Mouse (Mus musculus) R1 (cell line): Measurements from ENCODE around the gene Kcnh2.
A peak's percentile ranks its signal among the peaks of the same experiment; 100 is the strongest.

Experiments
- DNase-seq: peaks from one replicate; pipeline ENCODE4 v3.0.0-alpha.2; 2018; ENCODE audit warnings: low read depth, low spot score

Kcnh2 gene

GRCm38 (mm10) chr5:24346313-24346712, 5.1 kb downstream of the Kcnh2 start:
- no peak for DNase-seq

- DNase-seq, result peak; percentile 61
These were observed 6.8 kb downstream of the Kcnh2 start for GRCm38 (mm10) chr5:24344477-24345051.

DNA sequence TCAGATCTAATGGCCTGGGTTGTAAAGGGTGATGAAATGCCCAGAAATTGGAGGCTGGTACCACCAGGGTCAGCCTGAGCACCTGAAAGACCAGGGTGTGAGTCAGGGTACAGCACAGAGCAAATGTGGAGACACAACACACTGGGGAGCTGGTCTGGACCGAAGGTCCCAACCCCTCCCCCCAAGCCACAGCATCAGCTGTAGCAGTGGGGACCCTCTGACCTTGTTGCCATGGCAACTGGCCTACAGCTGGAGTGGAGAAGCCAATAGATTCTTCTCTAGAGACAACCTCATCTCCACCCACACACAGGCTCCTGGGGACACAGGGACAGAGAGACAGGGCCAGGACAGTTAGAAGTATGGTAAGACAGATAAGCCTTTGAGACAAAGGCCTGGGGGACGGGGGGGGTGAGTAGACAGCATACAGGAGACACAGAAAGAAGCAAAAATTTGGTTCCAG, 7.4 kb downstream of the Kcnh2 start:
- peak; percentile 78 for DNase-seq

GRCm38 (mm10) chr5:24343379-24343778, 8.0 kb downstream of the Kcnh2 start:
- no peak for DNase-seq

DNA sequence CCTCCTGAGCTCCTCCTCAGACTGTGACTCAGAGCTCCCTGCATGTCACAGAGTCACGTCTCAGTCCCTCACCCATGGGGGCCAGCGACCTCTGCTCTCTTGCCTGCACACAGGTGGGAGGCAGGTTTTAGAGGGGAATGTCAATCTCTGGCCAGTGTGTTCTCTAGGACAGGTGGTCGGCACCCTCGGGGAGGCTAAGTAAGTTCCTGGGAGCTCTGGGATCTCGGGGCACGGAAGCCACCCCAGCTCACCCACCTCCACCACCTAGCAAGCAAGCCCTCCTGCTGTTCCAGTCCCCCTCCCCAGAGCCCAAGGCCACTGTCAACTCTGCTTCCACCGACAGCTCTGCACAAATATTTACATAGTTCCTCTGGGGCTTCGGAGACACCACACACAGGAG, 8.4 kb downstream of the Kcnh2 start:
- no peak for DNase-seq

GRCm38 (mm10) chr5:24342205-24342963, 9.0 kb downstream of the Kcnh2 start:
- DNase-seq, result no peak

- no peak for DNase-seq
These were observed 13.6 kb downstream of the Kcnh2 start for GRCm38 (mm10) chr5:24337821-24338220.

- DNase-seq, result no peak
These were observed 14.0 kb downstream of the Kcnh2 start for GRCm38 (mm10) chr5:24337366-24337765.

- peak; percentile 59 for DNase-seq
These were observed 15.4 kb downstream of the Kcnh2 start for GRCm38 (mm10) chr5:24335888-24336511.

- no peak for DNase-seq
These were observed 16.7 kb downstream of the Kcnh2 start for GRCm38 (mm10) chr5:24334749-24335148.

- no peak for DNase-seq
These were observed 19.0 kb downstream of the Kcnh2 start for GRCm38 (mm10) chr5:24332401-24332800.

DNA sequence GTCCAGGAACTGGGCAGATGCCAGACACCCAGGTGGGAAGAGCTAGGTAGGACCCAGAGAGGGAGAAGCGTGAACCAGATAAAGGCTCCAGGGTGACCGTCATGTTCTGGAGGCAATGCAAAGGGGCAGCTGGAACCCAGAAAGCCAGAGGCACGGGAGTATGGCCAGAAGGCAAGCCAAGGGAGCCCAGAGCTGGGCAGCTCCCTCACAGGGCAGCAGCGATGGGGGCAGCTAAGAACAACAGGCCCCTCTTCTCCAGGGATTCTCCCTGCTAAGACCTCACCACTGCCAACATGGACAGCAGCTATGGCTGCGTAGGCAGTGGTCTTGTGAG, 21.5 kb downstream of the Kcnh2 start:
- DNase-seq, result no peak

GRCm38 (mm10) chr5:24329212-24329964, 22.0 kb downstream of the Kcnh2 start:
- DNase-seq, result no peak

- DNase-seq, result no peak
These were observed 22.6 kb downstream of the Kcnh2 start for GRCm38 (mm10) chr5:24328813-24329211.

- DNase-seq, result no peak
These were observed 24.5 kb downstream of the Kcnh2 start for GRCm38 (mm10) chr5:24326842-24327417.

GRCm38 (mm10) chr5:24326166-24326841, 25.1 kb downstream of the Kcnh2 start:
- DNase-seq, result no peak

- DNase-seq, result peak; percentile 92
These were observed 26.2 kb downstream of the Kcnh2 start for GRCm38 (mm10) chr5:24325251-24325650.

DNA sequence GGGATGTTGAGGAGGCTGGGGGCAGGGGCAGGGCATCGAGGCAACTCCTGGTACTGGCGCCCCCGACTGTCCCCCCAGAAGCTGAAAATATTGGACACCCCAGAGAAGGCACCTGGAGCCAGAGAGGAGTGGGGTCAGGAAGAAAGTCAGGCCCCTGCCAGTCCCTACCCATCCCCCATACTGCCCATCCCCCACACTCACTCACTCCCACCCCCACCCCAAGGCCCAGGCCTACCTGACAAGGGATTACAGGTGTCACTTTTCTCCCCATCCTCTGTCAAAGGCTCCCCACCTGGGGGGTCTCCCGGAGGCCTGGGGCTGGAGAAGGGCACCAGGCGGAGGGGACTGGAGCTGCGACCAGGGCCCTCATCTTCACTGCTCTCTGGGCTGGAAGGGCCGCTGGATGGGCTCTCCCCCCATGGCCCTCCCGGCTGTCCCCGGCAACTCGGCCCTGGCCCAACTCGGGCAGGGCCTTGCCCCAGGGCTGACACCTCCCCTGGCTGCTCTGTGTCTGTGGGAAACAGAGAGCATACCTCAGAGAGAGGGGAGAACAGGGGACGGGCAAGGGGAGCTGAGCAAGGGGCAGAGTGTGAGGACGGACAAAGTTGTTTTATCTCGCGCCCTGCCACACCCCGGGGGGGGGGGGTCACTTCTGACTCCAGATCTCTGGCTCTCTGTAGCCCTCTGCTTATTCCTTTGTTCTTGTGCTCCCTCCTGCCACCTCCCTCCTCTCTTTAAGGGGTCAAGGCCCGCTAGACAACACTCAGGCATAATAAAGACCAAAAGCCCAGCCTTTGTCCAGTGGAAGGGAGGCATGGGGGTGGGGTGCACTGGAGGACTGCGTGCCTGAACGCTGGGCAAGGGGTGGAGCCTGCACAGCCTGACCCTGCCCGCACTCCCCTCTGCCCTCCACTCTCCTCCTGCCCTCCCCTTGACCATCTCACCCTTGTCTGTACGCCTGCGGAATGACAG, 29.4 kb downstream of the Kcnh2 start:
- DNase-seq, result peak; percentile 43

- no peak for DNase-seq
These were observed 30.5 kb downstream of the Kcnh2 start for GRCm38 (mm10) chr5:24320894-24321293.

- no peak for DNase-seq
These were observed 31.0 kb downstream of the Kcnh2 start for GRCm38 (mm10) chr5:24320467-24320813.
